Mouse (Mus musculus): ENCODE data around the gene Rps7. TPM values are rescaled to one million over a fixed set of nuclear protein-coding genes. Genes with fewer than 3 reads are reported as not detected.

Gene Rps7
- polyA plus RNA-seq, 1 experiment from 2014 or later, result 1,081 TPM

DNA sequence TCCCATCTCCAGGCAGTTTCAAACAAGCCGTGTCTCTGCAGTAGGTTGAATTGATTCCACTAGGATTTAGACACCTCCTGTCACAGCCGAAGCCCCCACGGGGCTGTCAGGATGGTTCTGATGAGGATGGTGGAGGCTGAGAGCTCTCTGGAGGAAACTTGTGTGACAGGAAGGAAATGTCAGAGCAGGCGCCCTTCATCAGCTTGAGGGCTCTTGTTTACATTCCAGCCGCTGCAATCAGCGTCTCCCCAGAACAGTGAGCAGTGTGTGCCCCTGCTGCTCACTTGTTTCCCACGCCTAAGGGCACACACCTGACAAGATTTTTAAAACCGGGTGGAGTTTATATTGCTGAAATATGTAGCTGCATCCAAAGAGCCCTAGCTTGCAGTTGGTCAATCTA is 31.5 kb upstream of the Rps7 start:
- H3K27ac ChIP-seq, result no peak overlapping the region
- no peaks in the 10 kb centered on the region for H3K27me3 ChIP-seq (ENCODE audit: insufficient read depth, low read length)
- DNase-seq (ENCODE audit: low spot score) (peak; percentile 22), ATAC-seq (replicated peaks; ENCODE audit: low FRiP score, low read depth) (no peak)
- H3K4me3 ChIP-seq (replicated peaks; ENCODE audit: low read depth, low read length), result no peak overlapping the region
- no peak overlapping the region for H3K4me2 ChIP-seq (ENCODE audit: low read length)
- 27% methylated on average over 8 of the region's 8 CpGs for WGBS
- no peaks in the 10 kb centered on the region for H3K36me3 ChIP-seq (ENCODE audit: insufficient read depth, low read length)
- H3K9me3 ChIP-seq (replicated peaks; ENCODE audit: low read length), result no peaks in the 10 kb centered on the region
- peaks cover 7% of the 10 kb centered on the region for H3K4me1 ChIP-seq (replicated peaks; ENCODE audit: insufficient read depth, low read length)
- H3K9ac ChIP-seq (ENCODE audit: low read depth, low read length), result 0 out of 2 replicates have a peak overlapping the region, but pooled peaks have one; percentile 40
- TF ChIP-seq CTCF (IDR thresholded peaks at IDR 0.05; ENCODE audit: low read depth), result no peak

DNA sequence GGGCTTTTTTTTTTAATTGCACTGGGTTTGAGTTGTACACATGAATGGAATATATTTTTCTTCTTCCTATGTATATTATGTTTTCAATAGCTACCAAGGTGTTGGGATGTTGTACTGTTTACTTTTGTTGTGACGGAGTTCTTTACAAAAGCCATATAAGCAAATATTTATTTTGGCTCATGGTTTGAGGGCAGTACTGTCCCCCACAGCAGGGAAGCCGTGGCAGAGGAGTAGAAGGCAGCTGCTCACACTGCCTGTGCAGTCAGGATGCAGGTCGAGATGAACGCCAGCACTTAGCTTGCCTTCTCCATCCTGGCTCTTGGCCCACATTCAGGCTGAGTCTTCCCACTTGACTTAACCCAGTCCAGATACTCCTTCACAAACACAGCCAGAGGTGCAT is 31.0 kb upstream of the Rps7 start:
- H3K9me3 ChIP-seq (replicated peaks; ENCODE audit: low read length), result no peaks in the 10 kb centered on the region
- no peak overlapping the region for H3K27ac ChIP-seq
- no peaks in the 10 kb centered on the region for H3K27me3 ChIP-seq (ENCODE audit: insufficient read depth, low read length)
- WGBS, result 61% methylated on average over 4 of the region's 4 CpGs
- no peaks in the 10 kb centered on the region for H3K36me3 ChIP-seq (ENCODE audit: insufficient read depth, low read length)
- DNase-seq (ENCODE audit: low spot score), result no peak
- no peak overlapping the region for H3K9ac ChIP-seq (ENCODE audit: low read depth, low read length)
- no peak overlapping the region for H3K4me2 ChIP-seq (ENCODE audit: low read length)
- no peak overlapping the region for H3K4me3 ChIP-seq (replicated peaks; ENCODE audit: low read depth, low read length)
- peaks cover 7% of the 10 kb centered on the region for H3K4me1 ChIP-seq (replicated peaks; ENCODE audit: insufficient read depth, low read length)
- TF ChIP-seq CTCF (IDR thresholded peaks at IDR 0.05; ENCODE audit: low read depth), result no peak
- no peak for ATAC-seq (replicated peaks; ENCODE audit: low FRiP score, low read depth)

DNA sequence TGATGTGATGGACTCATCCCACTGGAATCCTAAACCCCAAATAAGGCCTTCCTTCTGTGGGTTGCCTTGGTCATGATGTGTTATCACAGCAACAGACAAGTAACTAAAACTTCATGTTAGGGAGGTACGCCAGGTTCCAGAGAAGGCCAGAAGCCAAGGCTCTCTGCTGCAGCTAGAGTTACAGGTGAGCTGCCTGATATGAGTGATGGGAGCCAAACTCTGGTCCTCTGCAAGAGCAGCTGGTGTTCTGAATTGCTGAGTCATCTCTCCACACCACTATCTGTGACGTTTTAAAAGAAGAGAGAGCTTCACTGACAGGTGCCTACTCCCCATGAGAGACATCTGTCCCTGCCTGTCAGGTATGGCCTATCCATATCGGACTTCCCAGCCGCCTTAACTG is 26.9 kb upstream of the Rps7 start:
- TF ChIP-seq CTCF (IDR thresholded peaks at IDR 0.05; ENCODE audit: low read depth), result no peak
- WGBS, result 76% methylated on average over 4 of the region's 4 CpGs

DNA sequence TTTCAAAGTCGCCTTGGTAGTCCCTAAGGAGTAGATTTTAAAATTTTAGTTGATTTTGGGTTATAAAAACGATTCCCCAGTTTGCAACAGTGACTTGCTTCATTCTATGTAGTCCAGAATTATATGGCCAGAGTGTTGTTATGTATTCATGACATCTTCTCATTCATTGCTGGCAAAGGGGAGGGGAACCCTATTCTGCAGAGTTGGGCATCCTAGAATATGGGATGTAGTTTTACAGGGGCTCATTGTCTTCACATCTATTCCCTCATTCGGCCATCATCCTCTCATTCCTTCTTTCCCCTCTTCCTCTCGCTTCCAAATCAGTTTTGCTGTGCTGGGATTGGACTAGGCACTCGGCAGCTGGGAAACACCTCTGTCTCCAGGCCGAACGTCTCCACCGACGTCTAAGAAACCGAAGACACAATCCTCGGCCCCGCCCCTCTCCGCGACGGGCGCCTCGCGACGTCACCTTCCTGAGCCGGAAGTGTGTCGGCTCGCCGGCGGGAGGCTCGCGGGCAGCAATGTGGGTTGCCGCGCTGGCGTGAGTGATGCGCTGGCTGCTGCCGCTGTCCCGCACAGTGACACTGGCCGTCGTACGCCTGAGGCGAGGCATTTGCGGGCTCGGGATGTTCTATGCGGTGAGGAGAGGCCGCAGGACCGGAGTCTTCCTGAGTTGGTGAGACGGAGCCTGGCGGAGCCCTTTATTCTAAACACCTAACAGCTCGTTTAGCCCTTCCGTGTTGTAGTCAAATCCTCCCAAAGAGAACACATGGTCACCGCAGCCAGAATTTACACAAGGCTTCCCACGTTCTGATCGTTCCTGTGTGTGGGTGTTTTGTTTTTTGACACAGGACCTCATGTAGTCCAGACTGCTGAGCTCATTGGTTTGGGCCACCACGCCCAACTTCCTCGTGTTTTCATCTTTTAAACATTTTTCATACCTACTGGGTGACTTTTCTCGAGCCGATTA is 13.7 kb upstream of the Rps7 start, which contains the start of gene Rnaseh1:
Gene Rnaseh1, plus strand, starts transcription at position 462 of the 970 bp plus-strand sequence.
- peak within 1 kb of the TSS; percentile 79 for H3K4me2 ChIP-seq (ENCODE audit: low read length)
- WGBS, result 2% methylated on average over 52 of the region's 52 CpGs
- peaks cover 5% of the 10 kb centered on the region; the same call in 1 of the 2 replicates for H3K36me3 ChIP-seq (ENCODE audit: insufficient read depth, low read length)
- H3K9me3 ChIP-seq (replicated peaks; ENCODE audit: low read length), result no peaks in the 10 kb centered on the region
- DNase-seq (ENCODE audit: low spot score) (peak; percentile 91), ATAC-seq (replicated peaks; ENCODE audit: low FRiP score, low read depth) (peak; percentile 95)
- peak within 1 kb of the TSS; percentile 79 for H3K9ac ChIP-seq (ENCODE audit: low read depth, low read length)
- H3K4me1 ChIP-seq (replicated peaks; ENCODE audit: insufficient read depth, low read length), result peaks cover 7% of the 10 kb centered on the region; the same call in 1 of the 2 replicates
- no peaks in the 10 kb centered on the region for H3K27me3 ChIP-seq (ENCODE audit: insufficient read depth, low read length)
- H3K27ac ChIP-seq, result peak within 1 kb of the TSS; percentile 27; the same call in 1 of the 2 replicates
- no peak for TF ChIP-seq CTCF (IDR thresholded peaks at IDR 0.05; ENCODE audit: low read depth)
- peak within 1 kb of the TSS; percentile 89 for H3K4me3 ChIP-seq (replicated peaks; ENCODE audit: low read depth, low read length)

More for the DNA sequence above, 26.9 kb upstream of the Rps7 start:
- no peak overlapping the region for H3K4me2 ChIP-seq (ENCODE audit: low read length)
- H3K27ac ChIP-seq, result no peak overlapping the region
- H3K9ac ChIP-seq (ENCODE audit: low read depth, low read length), result no peak overlapping the region
- no peak for ATAC-seq (replicated peaks; ENCODE audit: low FRiP score, low read depth)
- H3K9me3 ChIP-seq (replicated peaks; ENCODE audit: low read length), result no peaks in the 10 kb centered on the region
- H3K36me3 ChIP-seq (ENCODE audit: insufficient read depth, low read length), result peaks cover 24% of the 10 kb centered on the region
- DNase-seq (ENCODE audit: low spot score), result no peak
- H3K4me1 ChIP-seq (replicated peaks; ENCODE audit: insufficient read depth, low read length), result peaks cover 7% of the 10 kb centered on the region
- H3K4me3 ChIP-seq (replicated peaks; ENCODE audit: low read depth, low read length), result no peak overlapping the region
- no peaks in the 10 kb centered on the region for H3K27me3 ChIP-seq (ENCODE audit: insufficient read depth, low read length)

DNA sequence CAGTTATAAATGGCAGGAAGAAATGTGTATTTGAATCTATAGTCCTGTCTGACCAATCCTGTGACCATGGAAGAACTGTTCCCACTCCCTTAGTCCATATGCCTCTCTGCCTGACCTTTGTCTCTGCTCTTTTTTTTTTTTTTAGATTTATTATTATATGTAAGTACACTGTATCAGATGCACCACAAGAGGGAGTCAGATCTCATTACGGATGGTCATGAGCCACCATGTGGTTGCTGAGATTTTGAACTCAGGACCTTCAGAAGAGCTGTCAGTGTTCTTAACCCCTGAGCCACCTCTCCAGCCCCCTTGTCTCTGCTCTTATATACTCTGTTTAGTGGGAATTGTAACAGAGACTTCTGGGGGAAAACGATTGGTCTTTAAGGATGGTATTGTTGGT is 3.0 kb upstream of the Rps7 start:
- no peak overlapping the region for H3K4me3 ChIP-seq (replicated peaks; ENCODE audit: low read depth, low read length)
- H3K9ac ChIP-seq (ENCODE audit: low read depth, low read length), result no peak overlapping the region
- H3K9me3 ChIP-seq (replicated peaks; ENCODE audit: low read length), result no peaks in the 10 kb centered on the region
- no peak for DNase-seq (ENCODE audit: low spot score)
- H3K4me1 ChIP-seq (replicated peaks; ENCODE audit: insufficient read depth, low read length), result peaks cover 5% of the 10 kb centered on the region; the same call in 1 of the 2 replicates
- no peak overlapping the region for H3K27ac ChIP-seq
- H3K27me3 ChIP-seq (ENCODE audit: insufficient read depth, low read length), result no peaks in the 10 kb centered on the region
- no peaks in the 10 kb centered on the region for H3K36me3 ChIP-seq (ENCODE audit: insufficient read depth, low read length)
- no peak for ATAC-seq (replicated peaks; ENCODE audit: low FRiP score, low read depth)
- peak; percentile 30 for TF ChIP-seq CTCF (IDR thresholded peaks at IDR 0.05; ENCODE audit: low read depth)
- WGBS, result 68% methylated on average over 2 of the region's 2 CpGs
- H3K4me2 ChIP-seq (ENCODE audit: low read length), result no peak overlapping the region

DNA sequence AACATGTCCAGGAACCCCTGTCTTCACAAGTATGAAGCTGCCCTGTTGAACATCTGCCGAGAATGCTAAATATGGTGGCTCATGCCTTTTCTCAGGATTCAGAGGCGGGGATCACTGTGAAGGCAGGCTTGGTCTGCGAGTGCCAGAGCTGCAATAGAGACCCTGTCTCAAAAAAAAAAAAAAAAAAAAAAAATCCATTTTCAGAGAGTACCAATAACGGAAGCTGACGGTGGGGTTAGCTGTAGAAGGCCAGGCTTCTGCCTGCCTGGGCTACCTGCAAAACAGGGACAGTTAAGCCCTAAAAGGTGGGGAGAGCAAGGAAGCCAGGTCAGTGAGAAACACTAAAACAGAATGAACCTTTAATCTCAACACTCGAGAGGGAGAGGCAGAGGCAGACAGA is 790 bp upstream of the Rps7 start:
- Histone ChIP-seq H3K4me1 (replicated peaks; ENCODE audit: insufficient read depth, low read length) (peaks cover 5% of the 10 kb centered on the region; the same call in 1 of the 2 replicates), H3K36me3 (ENCODE audit: insufficient read depth, low read length) (peaks cover 16% of the 10 kb centered on the region), H3K4me3 (replicated peaks; ENCODE audit: low read depth, low read length) (peak overlapping the region; percentile 94; the same call in 1 of the 2 replicates), H3K27me3 (ENCODE audit: insufficient read depth, low read length) (no peaks in the 10 kb centered on the region), H3K9me3 (replicated peaks; ENCODE audit: low read length) (no peaks in the 10 kb centered on the region), H3K27ac (no peak overlapping the region), H3K9ac (ENCODE audit: low read depth, low read length) (no peak overlapping the region), H3K4me2 (ENCODE audit: low read length) (peak overlapping the region; percentile 50)
- DNase-seq (ENCODE audit: low spot score) (no peak), ATAC-seq (replicated peaks; ENCODE audit: low FRiP score, low read depth) (no peak)
- 92% methylated on average over 6 of the region's 6 CpGs for WGBS
- no peak for TF ChIP-seq CTCF (IDR thresholded peaks at IDR 0.05; ENCODE audit: low read depth)

All from kidney, postnatal 0 days (tissue).